Mouse (Mus musculus) 3134 (cell line): ENCODE results near the gene Apba3.
A peak's percentile ranks its signal among the peaks of the same experiment; 100 is the strongest.

Source experiments
- DNase-seq: peaks from one replicate; pipeline ENCODE4 v3.0.0-alpha.2; 2011; ENCODE audit warnings: low spot score; ENCODE audit not compliant: insufficient read length; ENCODE audit errors: extremely low read depth

Apba3 gene

GRCm38 (mm10) chr10:81289278-81289677 lies 22.5 kb downstream of the Apba3 start:
- no peak for DNase-seq

DNA sequence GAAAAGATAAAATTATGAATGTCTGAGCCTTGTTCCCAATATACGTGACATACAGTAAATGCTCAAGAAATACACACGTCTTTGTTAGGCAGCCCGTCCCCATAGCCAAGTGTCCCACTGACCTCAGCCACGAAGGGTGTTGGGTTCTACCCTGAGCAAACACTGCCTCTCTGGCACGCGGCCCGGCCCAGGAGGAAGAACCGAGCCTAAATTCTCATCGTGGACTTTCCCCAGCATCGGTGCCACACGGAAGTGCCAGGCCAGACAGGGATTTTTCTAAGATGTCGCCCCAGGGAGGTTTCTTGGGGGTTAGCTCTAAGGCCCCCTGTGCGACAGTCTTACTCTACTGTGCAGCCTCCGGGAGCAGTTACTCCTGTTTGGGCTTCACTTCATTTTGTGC lies 23.1 kb downstream of the Apba3 start:
- DNase-seq, result no peak

DNA sequence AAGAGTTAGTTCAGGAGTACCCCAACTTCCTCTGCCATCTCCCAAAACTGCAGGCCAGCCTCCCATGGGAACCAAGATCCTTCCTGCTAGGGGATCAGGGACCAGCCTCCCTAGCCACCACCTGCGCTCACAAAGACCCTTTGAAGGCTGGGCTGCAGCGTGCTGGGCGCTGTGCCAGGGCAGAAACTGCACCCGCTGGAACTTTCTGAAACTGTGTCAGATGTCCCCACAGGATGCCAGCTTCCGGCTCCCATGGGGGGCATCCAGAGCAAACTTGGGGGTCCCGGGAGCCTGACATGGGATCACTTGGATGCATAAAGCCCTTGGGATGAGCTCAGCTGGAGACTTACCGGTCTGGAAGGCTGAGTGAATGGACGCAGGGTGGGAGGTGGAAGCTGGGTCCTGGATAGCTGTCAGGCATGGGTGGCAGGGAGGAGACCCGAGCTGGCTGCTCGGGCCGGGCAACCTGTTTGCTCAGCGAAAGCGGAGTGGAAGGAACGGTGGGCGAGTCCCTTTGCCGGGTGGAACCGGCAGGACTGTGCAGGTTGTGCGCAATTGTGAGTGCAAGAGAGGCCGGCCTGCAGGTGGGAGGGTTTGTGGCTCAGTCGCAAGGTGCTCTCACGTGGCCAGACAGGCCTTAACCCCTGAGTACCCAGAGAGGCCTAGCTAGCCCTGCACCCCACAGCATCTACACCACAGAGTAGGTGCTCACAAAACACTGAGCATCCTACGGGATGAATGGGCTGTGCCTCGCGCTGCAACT lies 24.1 kb downstream of the Apba3 start:
- DNase-seq, result no peak

DNA sequence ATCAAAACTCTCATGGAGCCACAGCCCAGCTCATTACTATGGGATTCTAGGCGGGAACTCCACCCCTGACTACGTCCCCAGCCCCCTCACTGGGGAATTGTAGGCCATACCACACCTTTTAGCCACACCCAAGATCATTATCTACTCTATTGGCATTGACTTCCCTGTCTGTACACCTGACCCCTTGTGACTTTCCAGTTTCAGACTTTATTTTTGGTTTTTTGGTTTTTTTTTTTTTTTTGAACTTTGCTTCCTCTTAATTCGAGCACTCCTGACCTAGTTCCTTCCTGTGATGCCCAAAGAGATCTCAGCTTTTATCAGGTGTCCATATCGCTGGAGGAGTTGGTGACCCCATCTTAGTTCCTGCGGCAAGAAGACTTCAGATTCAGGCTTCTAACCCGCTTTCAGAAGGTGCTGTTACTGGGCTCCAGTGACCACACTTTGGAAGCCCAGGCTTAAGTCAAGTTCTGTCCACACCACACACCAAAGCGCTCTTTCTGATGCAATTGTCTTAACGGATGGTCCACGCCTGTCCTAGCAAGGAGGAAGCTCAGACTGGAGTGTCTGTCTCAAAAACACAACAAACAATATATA lies 24.8 kb downstream of the Apba3 start, which contains the start of gene Tjp3:
TSS of gene Tjp3 (minus strand) at position 71 of the 594 bp plus-strand sequence.
- DNase-seq, result no peak

- peak; percentile 100 for DNase-seq
These were observed 26.0 kb downstream of the Apba3 start, which contains the start of gene Pip5k1c for GRCm38 (mm10) chr10:81292554-81293333. Gene Pip5k1c, plus strand, starts transcription at chr10:81292963.

DNA sequence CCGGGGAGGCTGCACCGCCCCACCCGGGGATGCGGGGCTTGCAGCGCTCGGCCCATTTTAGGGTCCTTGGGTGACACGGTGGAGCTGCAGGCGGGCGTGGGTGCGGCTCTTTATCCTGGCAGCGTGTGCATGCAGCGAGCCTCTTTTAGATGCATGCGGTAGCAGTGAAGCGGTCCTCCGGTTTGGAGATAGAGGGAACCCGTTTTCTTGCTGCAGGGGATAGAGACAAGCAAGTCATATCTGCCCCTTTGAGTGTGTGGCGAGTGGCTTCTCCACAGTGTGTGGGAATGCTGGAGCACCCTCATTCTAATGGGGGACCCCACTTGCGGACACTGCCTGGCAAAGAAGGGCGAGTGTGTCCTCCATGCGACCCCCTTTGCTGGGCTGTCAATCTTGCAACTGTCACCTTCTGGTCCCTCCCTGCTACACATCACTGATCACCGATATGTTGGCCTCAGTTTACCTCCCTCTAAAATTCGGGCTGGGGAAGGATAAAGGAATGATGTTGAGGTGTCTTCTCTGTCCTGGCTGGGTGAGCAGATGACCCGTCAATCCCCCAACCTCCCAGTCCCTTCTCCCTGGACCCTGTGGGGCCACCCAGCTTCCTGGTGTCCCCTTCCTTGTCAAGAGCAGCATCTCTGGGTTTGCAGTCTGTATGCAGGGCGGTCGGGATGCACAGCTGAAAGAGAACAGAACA lies 26.7 kb downstream of the Apba3 start:
- DNase-seq, result no peak

DNA sequence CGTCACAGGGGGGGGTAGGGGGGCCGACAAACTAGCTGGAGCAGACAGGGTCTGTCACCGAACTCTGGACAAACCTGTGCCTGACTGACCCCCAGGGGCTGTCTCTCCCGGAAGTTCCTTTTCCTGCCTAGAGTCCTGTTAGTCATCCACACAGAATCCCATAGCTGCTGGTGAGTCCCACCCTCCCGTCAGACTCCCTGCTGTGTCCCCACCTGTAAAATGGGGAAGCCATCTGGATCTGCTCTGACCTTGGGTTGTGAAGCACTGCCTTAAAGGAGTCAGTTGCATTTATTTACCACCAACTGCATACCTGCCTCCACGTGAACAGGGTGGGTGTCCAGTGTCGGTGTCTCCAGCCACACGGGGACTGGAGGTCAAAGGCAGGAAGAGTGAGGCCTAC lies 27.7 kb downstream of the Apba3 start:
- no peak for DNase-seq

- DNase-seq, result no peak
These were observed 28.4 kb downstream of the Apba3 start for GRCm38 (mm10) chr10:81295185-81295584.

GRCm38 (mm10) chr10:81297246-81297645 lies 30.5 kb downstream of the Apba3 start:
- DNase-seq, result no peak

- DNase-seq, result peak; percentile 83
These were observed 31.1 kb downstream of the Apba3 start for GRCm38 (mm10) chr10:81297845-81298244.

- DNase-seq, result peak; percentile 82
These were observed 31.8 kb downstream of the Apba3 start for GRCm38 (mm10) chr10:81298369-81299100.

DNA sequence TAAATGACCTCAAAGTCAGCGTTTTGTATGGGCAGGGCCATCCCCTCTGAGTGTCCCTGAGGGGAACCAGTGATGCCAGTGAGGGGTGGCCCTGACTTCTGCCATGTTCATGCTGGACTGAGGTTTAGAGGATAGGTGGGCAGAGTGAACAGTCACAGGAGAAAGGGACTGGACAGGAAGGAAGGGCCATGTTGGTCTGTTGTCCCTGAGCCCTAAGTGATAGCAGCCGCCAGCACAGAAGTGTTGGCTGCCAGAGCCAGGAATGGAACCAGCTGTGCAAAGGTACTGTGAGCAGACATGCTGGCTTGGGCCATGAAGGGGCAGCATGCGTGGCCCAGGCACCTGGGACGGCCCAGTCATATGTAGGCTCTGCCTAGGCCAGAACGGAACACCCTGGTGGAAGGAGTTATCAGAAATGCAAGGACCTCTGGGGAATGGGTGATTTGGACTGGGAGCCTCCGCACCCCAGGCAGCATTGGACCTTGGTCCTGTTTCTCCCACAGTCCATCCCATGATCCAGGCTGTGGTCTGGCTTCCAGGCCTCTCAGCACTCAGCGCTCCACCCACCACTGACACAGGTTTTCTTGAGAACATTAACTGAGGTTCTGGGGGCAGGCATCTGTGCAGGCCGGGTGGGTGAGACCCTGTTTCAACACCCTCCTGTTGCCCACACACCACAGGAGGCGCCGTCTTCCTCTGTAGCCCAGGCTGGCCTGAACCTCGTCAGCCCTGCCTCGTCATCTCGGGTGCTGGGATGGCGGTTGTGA lies 33.0 kb downstream of the Apba3 start:
- DNase-seq, result no peak

- DNase-seq, result no peak
These were observed 33.7 kb downstream of the Apba3 start for GRCm38 (mm10) chr10:81300352-81300907.

DNA sequence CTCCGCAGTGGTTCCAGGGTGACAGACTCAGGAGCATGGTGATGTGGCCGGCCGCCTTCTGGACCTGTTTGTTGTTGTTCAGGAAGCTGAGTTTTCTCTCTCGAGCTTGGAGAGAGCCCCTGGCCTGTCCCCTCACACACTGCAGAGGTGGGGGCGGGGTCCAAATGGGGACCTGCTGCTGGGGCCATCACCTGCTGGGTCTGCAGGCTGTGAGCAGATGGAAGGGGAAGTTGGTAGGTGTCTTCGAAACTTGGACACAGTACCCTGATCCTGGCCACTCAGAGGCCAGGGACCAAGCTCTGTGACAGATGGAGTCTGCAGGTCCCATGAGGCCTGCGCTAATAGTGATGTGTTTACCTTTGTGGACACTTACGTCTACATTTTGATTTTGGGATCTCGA lies 34.6 kb downstream of the Apba3 start:
- DNase-seq, result no peak

- no peak for DNase-seq
These were observed 35.5 kb downstream of the Apba3 start for GRCm38 (mm10) chr10:81302288-81302687.

DNA sequence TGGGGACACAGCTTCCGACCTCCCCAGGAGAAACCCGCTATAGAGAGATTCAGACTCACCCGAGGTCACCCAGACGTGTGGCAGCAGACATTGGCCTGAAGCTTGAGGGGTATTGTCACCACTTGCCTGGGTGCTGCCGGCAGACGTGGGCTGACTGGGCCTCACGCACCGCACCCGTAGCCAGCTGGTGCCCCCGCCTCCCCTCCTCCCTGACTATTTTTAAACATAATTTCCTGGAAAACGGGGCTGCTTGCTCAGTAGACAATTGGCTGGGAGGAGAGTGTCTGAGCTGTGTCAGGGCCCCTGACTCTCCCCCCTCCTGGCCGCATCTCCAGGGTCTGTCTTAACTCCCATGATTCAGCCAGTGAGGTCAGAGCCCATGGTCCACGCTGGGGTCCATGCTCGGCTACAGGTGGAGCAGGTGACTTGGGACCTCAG lies 36.0 kb downstream of the Apba3 start:
- no peak for DNase-seq

DNA sequence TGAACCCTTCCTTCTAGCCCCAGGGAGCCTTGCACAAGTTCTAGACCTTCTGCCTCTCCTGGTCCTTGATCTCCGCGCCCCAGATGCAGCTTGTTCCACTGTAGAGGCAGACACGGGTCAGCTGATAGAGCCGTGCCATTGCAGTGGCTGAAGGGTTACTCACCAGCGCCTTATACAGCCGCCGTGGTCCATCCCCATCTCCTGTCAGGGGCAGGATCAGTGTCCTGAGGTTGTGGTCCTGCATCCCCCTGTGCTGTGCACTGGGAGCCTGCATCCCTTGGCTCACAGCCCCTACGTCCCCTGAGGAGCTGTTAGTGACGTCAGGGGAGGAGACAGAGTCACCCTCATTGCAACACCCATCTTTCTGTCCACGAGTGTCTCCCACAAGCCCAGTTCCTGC lies 36.5 kb downstream of the Apba3 start:
- DNase-seq, result no peak

DNA sequence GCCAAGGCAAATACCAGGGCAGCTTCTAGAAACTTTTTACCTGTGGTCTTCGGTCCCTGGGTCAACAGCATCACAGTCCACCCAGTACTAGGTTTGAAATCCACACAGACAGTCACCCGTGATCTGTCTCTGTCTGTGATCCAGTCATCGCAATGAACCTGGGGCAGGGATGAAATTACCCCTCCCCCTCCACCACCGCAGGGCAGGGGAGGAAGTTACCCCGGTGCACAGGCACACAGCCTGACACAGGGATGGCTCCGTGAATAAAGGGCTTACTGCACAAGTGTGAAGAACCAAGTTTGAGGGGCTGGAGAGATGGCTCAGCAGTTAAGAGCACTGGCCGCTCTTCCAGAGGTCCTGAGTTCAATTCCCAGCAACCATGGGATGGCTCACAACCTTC lies 37.0 kb downstream of the Apba3 start:
- no peak for DNase-seq

- peak; percentile 53 for DNase-seq
These were observed 38.0 kb downstream of the Apba3 start for GRCm38 (mm10) chr10:81304597-81305238.
